Mouse (Mus musculus): Measurements from ENCODE around the gene Alcam. TPM values are rescaled to one million over a fixed set of nuclear protein-coding genes. Genes with fewer than 3 reads are reported as not detected.

The Alcam gene
- polyA plus RNA-seq, 1 experiment: 0.01 TPM

- TF ChIP-seq GATA1 (IDR thresholded peaks at IDR 0.05; ENCODE audit: low read length) (no peak), TAL1 (IDR thresholded peaks at IDR 0.05; ENCODE audit: low read length) (no peak)
- Histone ChIP-seq H3K27me3 (ENCODE audit: control insufficient read depth) (no peaks in the 10 kb centered on the region), H3K36me3 (ENCODE audit: control insufficient read depth) (no peaks in the 10 kb centered on the region), H3K4me3 (replicated peaks) (no peak overlapping the region), H3K4me1 (ENCODE audit: control insufficient read depth) (no peaks in the 10 kb centered on the region), H3K9me3 (ENCODE audit: control insufficient read depth, low read length) (no peaks in the 10 kb centered on the region)
Observed at GRCm38 (mm10) chr16:52466770-52467169, 12.9 kb upstream of the Alcam start.

GRCm38 (mm10) chr16:52464597-52464996 is 10.7 kb upstream of the Alcam start:
- Histone ChIP-seq H3K27me3 (ENCODE audit: control insufficient read depth) (no peaks in the 10 kb centered on the region), H3K4me1 (ENCODE audit: control insufficient read depth) (no peaks in the 10 kb centered on the region), H3K4me3 (replicated peaks) (no peak overlapping the region), H3K36me3 (ENCODE audit: control insufficient read depth) (no peaks in the 10 kb centered on the region), H3K9me3 (ENCODE audit: control insufficient read depth, low read length) (no peaks in the 10 kb centered on the region)
- TF ChIP-seq GATA1 (IDR thresholded peaks at IDR 0.05; ENCODE audit: low read length): no peak
- no peak for TF ChIP-seq TAL1 (IDR thresholded peaks at IDR 0.05; ENCODE audit: low read length)

- peaks cover 3% of the 10 kb centered on the region; the same call in 1 of the 2 replicates for H3K9me3 ChIP-seq (ENCODE audit: control insufficient read depth, low read length)
- peaks cover 52% of the 10 kb centered on the region for H3K27me3 ChIP-seq (ENCODE audit: control insufficient read depth)
- TF ChIP-seq GATA1 (IDR thresholded peaks at IDR 0.05; ENCODE audit: low read length): no peak
- TF ChIP-seq TAL1 (IDR thresholded peaks at IDR 0.05; ENCODE audit: low read length): no peak
- H3K4me1 ChIP-seq (ENCODE audit: control insufficient read depth): peaks cover 9% of the 10 kb centered on the region
- H3K4me3 ChIP-seq (replicated peaks): peak overlapping the region; percentile 51
- H3K36me3 ChIP-seq (ENCODE audit: control insufficient read depth): no peaks in the 10 kb centered on the region
Observed at GRCm38 (mm10) chr16:52452862-52453715, 785 bp downstream of the Alcam start.

GRCm38 (mm10) chr16:52452477-52452831 is 1.4 kb downstream of the Alcam start:
- Histone ChIP-seq H3K4me1 (ENCODE audit: control insufficient read depth) (peaks cover 9% of the 10 kb centered on the region), H3K36me3 (ENCODE audit: control insufficient read depth) (no peaks in the 10 kb centered on the region), H3K27me3 (ENCODE audit: control insufficient read depth) (peaks cover 52% of the 10 kb centered on the region), H3K9me3 (ENCODE audit: control insufficient read depth, low read length) (peaks cover 3% of the 10 kb centered on the region; the same call in 1 of the 2 replicates), H3K4me3 (replicated peaks) (peak overlapping the region; percentile 51)
- TF ChIP-seq TAL1 (IDR thresholded peaks at IDR 0.05; ENCODE audit: low read length): no peak
- no peak for TF ChIP-seq GATA1 (IDR thresholded peaks at IDR 0.05; ENCODE audit: low read length)

- peak overlapping the region; percentile 51 for H3K4me3 ChIP-seq (replicated peaks)
- H3K27me3 ChIP-seq (ENCODE audit: control insufficient read depth): peaks cover 52% of the 10 kb centered on the region
- TF ChIP-seq GATA1 (IDR thresholded peaks at IDR 0.05; ENCODE audit: low read length) (no peak), TAL1 (IDR thresholded peaks at IDR 0.05; ENCODE audit: low read length) (no peak)
- peaks cover 9% of the 10 kb centered on the region for H3K4me1 ChIP-seq (ENCODE audit: control insufficient read depth)
- peaks cover 3% of the 10 kb centered on the region; the same call in 1 of the 2 replicates for H3K9me3 ChIP-seq (ENCODE audit: control insufficient read depth, low read length)
- H3K36me3 ChIP-seq (ENCODE audit: control insufficient read depth): no peaks in the 10 kb centered on the region
Observed at GRCm38 (mm10) chr16:52451786-52452476, 1.9 kb downstream of the Alcam start.

- no peak for TF ChIP-seq GATA1 (IDR thresholded peaks at IDR 0.05; ENCODE audit: low read length)
- Histone ChIP-seq H3K9me3 (ENCODE audit: control insufficient read depth, low read length) (peaks cover 3% of the 10 kb centered on the region; the same call in 1 of the 2 replicates), H3K4me1 (ENCODE audit: control insufficient read depth) (peaks cover 9% of the 10 kb centered on the region), H3K27me3 (ENCODE audit: control insufficient read depth) (peaks cover 52% of the 10 kb centered on the region), H3K36me3 (ENCODE audit: control insufficient read depth) (no peaks in the 10 kb centered on the region), H3K4me3 (replicated peaks) (peak overlapping the region; percentile 51)
Observed at GRCm38 (mm10) chr16:52451101-52451785, 2.6 kb downstream of the Alcam start.

GRCm38 (mm10) chr16:52450245-52451100 is 3.4 kb downstream of the Alcam start:
- H3K36me3 ChIP-seq (ENCODE audit: control insufficient read depth): no peaks in the 10 kb centered on the region
- peak overlapping the region; percentile 51 for H3K4me3 ChIP-seq (replicated peaks)
- peaks cover 3% of the 10 kb centered on the region; the same call in 1 of the 2 replicates for H3K9me3 ChIP-seq (ENCODE audit: control insufficient read depth, low read length)
- H3K4me1 ChIP-seq (ENCODE audit: control insufficient read depth): peaks cover 9% of the 10 kb centered on the region
- TF ChIP-seq GATA1 (IDR thresholded peaks at IDR 0.05; ENCODE audit: low read length): no peak
- TF ChIP-seq TAL1 (IDR thresholded peaks at IDR 0.05; ENCODE audit: low read length): no peak
- peaks cover 52% of the 10 kb centered on the region for H3K27me3 ChIP-seq (ENCODE audit: control insufficient read depth)

GRCm38 (mm10) chr16:52449889-52450244 is 4.0 kb downstream of the Alcam start:
- peaks cover 9% of the 10 kb centered on the region for H3K4me1 ChIP-seq (ENCODE audit: control insufficient read depth)
- TF ChIP-seq GATA1 (IDR thresholded peaks at IDR 0.05; ENCODE audit: low read length) (no peak), TAL1 (IDR thresholded peaks at IDR 0.05; ENCODE audit: low read length) (no peak)
- no peaks in the 10 kb centered on the region for H3K36me3 ChIP-seq (ENCODE audit: control insufficient read depth)
- H3K4me3 ChIP-seq (replicated peaks): no peak overlapping the region
- H3K27me3 ChIP-seq (ENCODE audit: control insufficient read depth): peaks cover 51% of the 10 kb centered on the region
- H3K9me3 ChIP-seq (ENCODE audit: control insufficient read depth, low read length): peaks cover 3% of the 10 kb centered on the region; the same call in 1 of the 2 replicates
